Mouse (Mus musculus): Measurements from ENCODE around the gene Ap1b1. TPM values are rescaled to one million over a fixed set of nuclear protein-coding genes. Genes with fewer than 3 reads are reported as not detected.

Ap1b1 gene
- total and polyA plus RNA-seq, 2 experiments from 2014 or later: 29.6 to 39.0 TPM

DNA sequence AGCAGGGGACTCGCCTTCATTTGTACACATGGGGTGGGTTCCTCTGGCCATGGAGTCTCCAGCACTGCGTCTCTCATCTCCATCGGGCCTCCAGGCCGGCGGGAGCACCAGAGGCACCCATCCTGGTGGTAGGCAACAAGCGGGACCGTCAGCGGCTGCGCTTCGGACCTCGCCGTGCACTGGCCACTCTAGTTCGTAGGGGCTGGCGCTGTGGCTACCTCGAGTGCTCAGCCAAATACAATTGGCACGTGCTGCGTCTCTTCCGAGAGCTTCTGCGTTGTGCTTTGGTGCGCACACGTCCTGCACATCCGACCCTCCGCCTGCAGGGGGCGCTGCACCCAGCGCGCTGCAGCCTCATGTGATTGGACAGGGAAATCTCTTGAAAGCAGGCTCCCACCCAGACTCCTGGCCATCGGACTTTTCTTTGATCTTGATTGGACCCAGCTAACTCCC lies 73.1 kb downstream of the Ap1b1 start:
- 11% methylated on average over 27 of the region's 27 CpGs for WGBS
- H3K9ac ChIP-seq (replicated peaks; ENCODE audit: low read depth, low read length): no peak overlapping the region
- TF ChIP-seq CTCF (IDR thresholded peaks at IDR 0.05; ENCODE audit: low read depth) (peak; percentile 77), EP300 (IDR thresholded peaks at IDR 0.05; ENCODE audit: low read depth) (no peak)
- H3K9me3 ChIP-seq (replicated peaks; ENCODE audit: control insufficient read depth, low read length): no peaks in the 10 kb centered on the region
- peaks cover 37% of the 10 kb centered on the region for H3K4me1 ChIP-seq (ENCODE audit: control insufficient read depth, insufficient read depth)
- no peaks in the 10 kb centered on the region for H3K36me3 ChIP-seq (replicated peaks; ENCODE audit: control insufficient read depth, insufficient read depth, low read length)
- no peak overlapping the region for H3K4me2 ChIP-seq (ENCODE audit: low read depth, low read length)
- no peak for DNase-seq (ENCODE audit: low spot score)
- H3K27ac ChIP-seq (ENCODE audit: low read depth): no peak overlapping the region
- ATAC-seq (ENCODE audit: insufficient read depth, low read depth): no peak
- H3K4me3 ChIP-seq (ENCODE audit: low read depth, low read length): no peak overlapping the region
- H3K27me3 ChIP-seq (ENCODE audit: control insufficient read depth, insufficient read depth, low read length): peaks cover 46% of the 10 kb centered on the region

DNA sequence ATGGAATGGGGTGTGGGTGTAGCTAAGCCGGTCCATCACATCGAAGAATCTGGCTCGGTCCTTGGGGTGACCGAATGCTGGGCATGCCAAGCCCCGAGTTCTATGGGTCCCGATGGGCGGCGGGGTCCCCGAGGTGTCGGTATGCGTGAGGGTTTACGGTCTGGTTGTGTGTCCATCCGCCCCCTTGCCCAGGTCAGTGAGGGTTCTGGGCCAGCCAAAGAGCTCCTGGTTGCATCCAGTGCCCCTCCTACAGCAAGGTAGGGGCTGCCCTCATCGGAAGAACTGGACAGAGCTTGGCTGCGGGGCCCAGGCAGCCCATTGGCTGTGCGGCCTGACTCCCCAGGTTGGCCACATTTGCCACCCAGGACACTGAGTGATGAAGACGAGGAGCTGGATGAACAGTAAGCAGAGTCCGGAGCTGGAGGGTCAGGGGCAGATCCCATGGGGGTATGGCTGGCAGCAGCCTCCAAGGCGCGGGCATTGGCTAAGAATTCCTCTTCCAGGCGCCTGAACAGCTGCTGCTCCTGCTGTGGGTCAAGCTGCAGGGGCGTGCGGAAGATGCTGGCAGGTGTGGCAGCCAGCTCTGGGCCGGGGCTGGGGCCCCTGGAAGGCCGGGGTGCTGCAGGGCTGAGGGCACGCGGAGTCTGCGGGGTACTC lies 74.3 kb downstream of the Ap1b1 start:
- H3K4me1 ChIP-seq (ENCODE audit: control insufficient read depth, insufficient read depth): peaks cover 37% of the 10 kb centered on the region
- 73% methylated on average over 28 of the region's 28 CpGs for WGBS

DNA sequence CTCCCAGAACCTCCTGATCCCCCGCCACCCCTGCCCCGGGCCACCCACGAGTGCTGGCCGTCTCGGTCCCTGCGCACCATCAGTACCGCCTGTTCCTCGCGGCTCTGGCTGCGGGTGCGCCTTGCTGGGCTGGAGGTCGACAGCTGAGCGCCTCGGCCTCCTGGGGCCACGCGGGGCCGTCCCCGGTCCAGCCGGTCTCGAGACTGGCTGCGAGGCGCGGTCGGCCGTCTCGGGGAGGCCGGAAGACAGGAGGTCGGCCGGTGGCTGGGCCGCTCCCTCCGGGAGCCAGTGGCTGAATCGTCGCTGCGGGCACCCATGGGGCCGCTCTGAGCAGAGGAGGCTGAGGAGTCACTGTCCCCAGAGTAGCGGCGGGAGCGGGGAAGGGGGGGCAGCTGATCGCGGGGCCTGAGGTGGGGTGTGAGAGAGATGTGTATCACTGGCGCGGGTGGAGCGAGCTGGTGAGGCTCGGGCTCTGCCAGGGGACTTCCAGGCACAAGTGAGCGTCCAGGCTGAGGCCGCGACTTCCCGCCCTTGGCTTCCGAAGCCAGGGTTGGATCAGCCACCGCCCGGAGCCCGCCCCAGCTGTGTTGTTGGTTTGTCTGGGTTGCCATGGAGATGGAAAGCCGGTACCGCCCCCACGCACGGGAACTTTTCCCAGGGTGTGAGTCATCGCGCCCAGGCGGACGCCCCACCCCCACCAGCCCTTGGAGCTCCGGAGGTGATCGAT lies 75.0 kb downstream of the Ap1b1 start:
- WGBS: 4% methylated on average over 60 of the region's 62 CpGs
- peak overlapping the region; percentile 40 for H3K4me3 ChIP-seq (ENCODE audit: low read depth, low read length)
- peak; percentile 86 for DNase-seq (ENCODE audit: low spot score)
- ATAC-seq (ENCODE audit: insufficient read depth, low read depth): peak; percentile 59
- no peaks in the 10 kb centered on the region for H3K36me3 ChIP-seq (replicated peaks; ENCODE audit: control insufficient read depth, insufficient read depth, low read length)
- no peaks in the 10 kb centered on the region for H3K9me3 ChIP-seq (replicated peaks; ENCODE audit: control insufficient read depth, low read length)
- H3K27ac ChIP-seq (ENCODE audit: low read depth): peak overlapping the region; percentile 44; the same call in 1 of the 2 replicates
- H3K4me1 ChIP-seq (ENCODE audit: control insufficient read depth, insufficient read depth): peaks cover 37% of the 10 kb centered on the region
- peak overlapping the region; percentile 69 for H3K4me2 ChIP-seq (ENCODE audit: low read depth, low read length)
- H3K9ac ChIP-seq (replicated peaks; ENCODE audit: low read depth, low read length): peak overlapping the region; percentile 31; the same call in 1 of the 2 replicates
- TF ChIP-seq CTCF (IDR thresholded peaks at IDR 0.05; ENCODE audit: low read depth) (no peak), EP300 (IDR thresholded peaks at IDR 0.05; ENCODE audit: low read depth) (0 out of 2 replicates have a peak, but pooled peaks have one; percentile 20)
- H3K27me3 ChIP-seq (ENCODE audit: control insufficient read depth, insufficient read depth, low read length): peaks cover 46% of the 10 kb centered on the region

More for the DNA sequence above, 74.3 kb downstream of the Ap1b1 start:
- H3K4me3 ChIP-seq (ENCODE audit: low read depth, low read length): peak overlapping the region; percentile 40
- H3K9me3 ChIP-seq (replicated peaks; ENCODE audit: control insufficient read depth, low read length): no peaks in the 10 kb centered on the region
- H3K27ac ChIP-seq (ENCODE audit: low read depth): no peak overlapping the region
- no peak for TF ChIP-seq CTCF (IDR thresholded peaks at IDR 0.05; ENCODE audit: low read depth)
- ATAC-seq (ENCODE audit: insufficient read depth, low read depth): no peak
- H3K36me3 ChIP-seq (replicated peaks; ENCODE audit: control insufficient read depth, insufficient read depth, low read length): no peaks in the 10 kb centered on the region
- H3K4me2 ChIP-seq (ENCODE audit: low read depth, low read length): peak overlapping the region; percentile 69
- DNase-seq (ENCODE audit: low spot score): no peak
- H3K27me3 ChIP-seq (ENCODE audit: control insufficient read depth, insufficient read depth, low read length): peaks cover 46% of the 10 kb centered on the region
- H3K9ac ChIP-seq (replicated peaks; ENCODE audit: low read depth, low read length): 0 out of 2 replicates have a peak overlapping the region, but pooled peaks have one; percentile 31

DNA sequence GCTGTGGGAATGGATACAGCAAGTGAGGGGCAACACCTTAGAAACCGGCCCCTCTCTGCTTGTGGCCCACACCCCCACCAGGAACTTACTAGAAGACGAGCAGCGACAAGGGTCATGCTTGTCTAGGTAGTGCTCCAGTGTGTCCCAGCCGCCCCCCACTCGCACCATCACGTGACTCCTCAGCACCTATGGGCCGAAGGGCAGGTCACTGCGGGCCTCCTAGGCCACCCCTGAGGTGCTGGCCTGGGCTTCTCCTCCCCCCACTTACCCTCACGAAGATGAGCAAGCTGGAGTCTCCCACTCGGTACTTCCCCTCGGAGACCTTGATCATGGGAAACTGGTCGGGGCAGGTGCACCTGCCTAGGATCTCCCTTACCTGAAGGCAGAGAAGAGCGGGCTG lies 75.7 kb downstream of the Ap1b1 start:
- no peaks in the 10 kb centered on the region for H3K9me3 ChIP-seq (replicated peaks; ENCODE audit: control insufficient read depth, low read length)
- peaks cover 37% of the 10 kb centered on the region for H3K4me1 ChIP-seq (ENCODE audit: control insufficient read depth, insufficient read depth)
- DNase-seq (ENCODE audit: low spot score): no peak
- no peaks in the 10 kb centered on the region for H3K36me3 ChIP-seq (replicated peaks; ENCODE audit: control insufficient read depth, insufficient read depth, low read length)
- H3K9ac ChIP-seq (replicated peaks; ENCODE audit: low read depth, low read length): no peak overlapping the region
- 44% methylated on average over 13 of the region's 13 CpGs for WGBS
- H3K27ac ChIP-seq (ENCODE audit: low read depth): no peak overlapping the region
- peak overlapping the region; percentile 40 for H3K4me3 ChIP-seq (ENCODE audit: low read depth, low read length)
- peaks cover 38% of the 10 kb centered on the region for H3K27me3 ChIP-seq (ENCODE audit: control insufficient read depth, insufficient read depth, low read length)
- no peak for TF ChIP-seq EP300 (IDR thresholded peaks at IDR 0.05; ENCODE audit: low read depth)
- no peak for TF ChIP-seq CTCF (IDR thresholded peaks at IDR 0.05; ENCODE audit: low read depth)
- no peak for ATAC-seq (ENCODE audit: insufficient read depth, low read depth)
- peak overlapping the region; percentile 69 for H3K4me2 ChIP-seq (ENCODE audit: low read depth, low read length)

DNA sequence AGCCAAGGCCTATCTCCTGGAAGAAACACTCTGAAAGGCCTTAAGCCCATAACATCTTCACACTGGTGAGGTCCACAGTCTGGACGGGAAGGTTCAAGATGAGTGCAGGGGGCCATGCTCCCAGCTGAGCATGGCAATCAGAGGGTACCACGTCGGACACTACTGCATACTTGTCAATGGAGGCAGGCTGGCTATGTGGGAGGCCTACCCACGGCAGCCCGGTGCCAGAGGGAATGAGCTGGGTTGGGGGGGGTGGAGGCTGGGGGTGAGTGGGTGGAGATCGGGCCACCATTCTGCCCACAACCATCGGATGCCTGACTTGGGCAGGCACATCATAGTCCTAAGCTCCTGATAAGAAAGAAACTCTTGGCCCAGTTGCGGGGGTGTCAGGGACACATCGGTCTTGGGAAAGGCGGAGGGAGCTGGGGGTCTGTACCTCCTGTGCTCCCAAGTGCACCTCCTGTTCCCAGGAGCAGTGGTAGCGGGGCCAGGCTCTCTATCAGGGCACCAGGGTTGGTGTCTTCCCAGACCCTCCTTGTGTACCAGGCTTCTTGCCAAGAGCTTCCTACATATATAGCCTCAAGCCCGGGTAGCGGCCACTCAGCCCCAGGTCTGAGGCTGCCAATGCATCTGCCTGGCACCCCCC lies 76.4 kb downstream of the Ap1b1 start:
- TF ChIP-seq EP300 (IDR thresholded peaks at IDR 0.05; ENCODE audit: low read depth) (no peak), CTCF (IDR thresholded peaks at IDR 0.05; ENCODE audit: low read depth) (no peak)
- H3K4me1 ChIP-seq (ENCODE audit: control insufficient read depth, insufficient read depth): peaks cover 37% of the 10 kb centered on the region
- no peaks in the 10 kb centered on the region for H3K9me3 ChIP-seq (replicated peaks; ENCODE audit: control insufficient read depth, low read length)
- H3K27me3 ChIP-seq (ENCODE audit: control insufficient read depth, insufficient read depth, low read length): peaks cover 32% of the 10 kb centered on the region
- H3K36me3 ChIP-seq (replicated peaks; ENCODE audit: control insufficient read depth, insufficient read depth, low read length): peaks cover 5% of the 10 kb centered on the region; the same call in 1 of the 2 replicates
- no peak overlapping the region for H3K9ac ChIP-seq (replicated peaks; ENCODE audit: low read depth, low read length)
- H3K4me2 ChIP-seq (ENCODE audit: low read depth, low read length): no peak overlapping the region
- ATAC-seq (ENCODE audit: insufficient read depth, low read depth) (no peak), DNase-seq (ENCODE audit: low spot score) (no peak)
- no peak overlapping the region for H3K4me3 ChIP-seq (ENCODE audit: low read depth, low read length)
- no peak overlapping the region for H3K27ac ChIP-seq (ENCODE audit: low read depth)
- 58% methylated on average over 13 of the region's 13 CpGs for WGBS
